Mouse (Mus musculus) E14TG2a.4 (cell line): ENCODE data around the gene Dhps.

ENCODE experiments used
- H3K27me3 ChIP-seq: 2 replicates; pipeline ENCODE4 v1.6.1; 2014; ENCODE audit warnings: low read length, control low read depth; ENCODE audit not compliant: insufficient read depth
- H3K36me3 ChIP-seq: 2 replicates; pipeline ENCODE4 v1.6.1; 2014; ENCODE audit warnings: low read length, control low read depth; ENCODE audit not compliant: insufficient read depth
- H3K4me1 ChIP-seq: replicated peaks from 2 replicates; pipeline ENCODE4 v1.6.1; 2014; ENCODE audit warnings: low read depth, low read length, control low read depth
- H3K4me3 ChIP-seq: replicated peaks from 2 replicates; pipeline ENCODE4 v1.5.1; 2014; ENCODE audit warnings: mild to moderate bottlenecking, low read length
- H3K9me3 ChIP-seq: 2 replicates; pipeline ENCODE4 v1.6.1; 2014; ENCODE audit warnings: low read length, control low read depth
- CTCF ChIP-seq: conservative IDR thresholded peaks from 2 replicates; pipeline ENCODE4 v1.5.1; 2014; ENCODE audit warnings: low read length
- NANOG ChIP-seq: IDR thresholded peaks from 2 replicates; pipeline ENCODE4 v1.6.1; 2014; ENCODE audit warnings: borderline replicate concordance, low read length, mixed read lengths
- POU5F1 ChIP-seq: IDR thresholded peaks from 2 replicates; pipeline ENCODE4 v1.6.1; 2014; ENCODE audit warnings: low read length, borderline replicate concordance

The Dhps gene

GRCm38 (mm10) chr8:85122995-85123394, 51.4 kb downstream of the Dhps start, which contains the start of gene Zfp791:
Zfp791 (minus strand) TSS chr8:85123095.
- no peaks in the 10 kb centered on the region for H3K9me3 ChIP-seq
- H3K27me3 ChIP-seq: 0 out of 2 replicates have a peak, but pooled peaks cover 4% of the 10 kb centered on the region
- H3K4me1 ChIP-seq: peaks cover 10% of the 10 kb centered on the region; the same call in 1 of the 2 replicates
- no peak for TF ChIP-seq NANOG
- no peak for TF ChIP-seq POU5F1
- no peak within 1 kb of the TSS for H3K4me3 ChIP-seq
- no peaks in the 10 kb centered on the region for H3K36me3 ChIP-seq

- Histone ChIP-seq H3K4me3 (no peak overlapping the region), H3K4me1 (peaks cover 8% of the 10 kb centered on the region; the same call in 1 of the 2 replicates), H3K27me3 (0 out of 2 replicates have a peak, but pooled peaks cover 4% of the 10 kb centered on the region), H3K36me3 (no peaks in the 10 kb centered on the region), H3K9me3 (no peaks in the 10 kb centered on the region)
- no peak for TF ChIP-seq NANOG
- TF ChIP-seq CTCF: no peak
- no peak for TF ChIP-seq POU5F1
Observed at GRCm38 (mm10) chr8:85123691-85124090, 52.1 kb downstream of the Dhps start.
